Mouse (Mus musculus) thymus, adult 2 months (tissue): ENCODE measurements around the gene Ccdc97. TPM values are rescaled to one million over a fixed set of nuclear protein-coding genes. Genes with fewer than 3 reads are reported as not detected.
A peak's percentile ranks its signal among the peaks of the same experiment; 100 is the strongest.

Experiments
- DNase-seq: peaks from one replicate; pipeline ENCODE4 v3.0.0; 2021
- H3K27ac ChIP-seq: fragments of 200-500 bp; 2 replicates; pipeline ENCODE4 v1.5.1; 2012; ENCODE audit warnings: low read length, control low read depth; ENCODE audit not compliant: control insufficient read depth, insufficient read depth
- H3K27me3 ChIP-seq: fragments of 200-500 bp; 2 replicates; pipeline ENCODE4 v1.6.1; 2012; ENCODE audit warnings: mild to moderate bottlenecking, low read length, moderate library complexity, mixed read lengths; ENCODE audit not compliant: control insufficient read depth, insufficient read depth
- H3K36me3 ChIP-seq: fragments of 200-500 bp; 2 replicates; pipeline ENCODE4 v1.6.1; 2012; ENCODE audit warnings: mild to moderate bottlenecking, low read length, moderate library complexity; ENCODE audit not compliant: control insufficient read depth, insufficient read depth
- H3K4me1 ChIP-seq: fragments of 200-500 bp; replicated peaks from 2 replicates; pipeline ENCODE4 v1.6.1; 2012; ENCODE audit warnings: low read length; ENCODE audit not compliant: control insufficient read depth, insufficient read depth
- H3K4me3 ChIP-seq: fragments of 200-500 bp; 2 replicates; pipeline ENCODE4 v1.5.1; 2012; ENCODE audit warnings: mild to moderate bottlenecking, low read length, control low read depth, moderate library complexity; ENCODE audit not compliant: control insufficient read depth, insufficient read depth
- CTCF ChIP-seq: fragments of 200-500 bp; IDR thresholded peaks from 2 replicates; pipeline ENCODE4 v1.5.1; 2012; ENCODE audit warnings: mild to moderate bottlenecking, control low read depth, low read length, moderate library complexity, borderline replicate concordance; ENCODE audit not compliant: control insufficient read depth, poor library complexity, insufficient read depth; ENCODE audit errors: extremely low read depth
- POLR2A ChIP-seq: fragments of 200-500 bp; IDR thresholded peaks from 2 replicates; pipeline ENCODE4 v1.6.1; 2012; ENCODE audit warnings: mild to moderate bottlenecking, low read length, control low read depth, moderate library complexity; ENCODE audit not compliant: control insufficient read depth, poor library complexity, insufficient read depth; ENCODE audit errors: extremely low read depth
- WGBS: fragments of 180-500 bp; shearing (Covaris S2); methylation state at CpG from one replicate; pipeline ENCODE4 v1.1.7; 2018; 5-methylcytosine and 5-hydroxymethylcytosine counted together
- polyA plus RNA-seq: library from polyadenylated mRNA; depleted of rRNA; stranded (reverse); fragments of >200 nt; gene quantifications from 2 replicates; pipeline ENCODE4 v1.2.3, GENCODE M21; 2012

The Ccdc97 gene
- polyA plus RNA-seq, 1 experiment: 184 TPM

GRCm38 (mm10) chr7:25755468-25755833 is 36.6 kb upstream of the Ccdc97 start:
- peak; percentile 72 for DNase-seq
- Histone ChIP-seq H3K36me3 (peaks cover 5% of the 10 kb centered on the region), H3K4me3 (peak overlapping the region; percentile 42), H3K27ac (peak overlapping the region; percentile 74), H3K4me1 (peaks cover 10% of the 10 kb centered on the region; the same call in 1 of the 2 replicates), H3K27me3 (no peaks in the 10 kb centered on the region)
- WGBS: under 1% methylated on average over 15 of the region's 15 CpGs
- TF ChIP-seq POLR2A (no peak), CTCF (no peak)

- H3K36me3 ChIP-seq: peaks cover 8% of the 10 kb centered on the region
- TF ChIP-seq CTCF (peak; percentile 28; the same call in 1 of the 2 replicates), POLR2A (0 out of 2 replicates have a peak, but pooled peaks have one; percentile 44)
- peak; percentile 99 for DNase-seq
- H3K4me1 ChIP-seq: peaks cover 10% of the 10 kb centered on the region; the same call in 1 of the 2 replicates
- H3K4me3 ChIP-seq: peak within 1 kb of the TSS; percentile 82
- whole genome bisulfite sequencing: under 1% methylated on average over 55 of the region's 55 CpGs
- H3K27ac ChIP-seq: peak within 1 kb of the TSS; percentile 85
- H3K27me3 ChIP-seq: no peaks in the 10 kb centered on the region
These were observed 36.0 kb upstream of the Ccdc97 start, which contains the start of gene Hnrnpul1 for GRCm38 (mm10) chr7:25754738-25755467. Gene Hnrnpul1, minus strand, starts transcription at chr7:25754757.

- H3K27me3 ChIP-seq: no peaks in the 10 kb centered on the region
- peaks cover 13% of the 10 kb centered on the region for H3K36me3 ChIP-seq
- DNase-seq: no peak
- under 1% methylated on average over 30 of the region's 30 CpGs for WGBS
- H3K27ac ChIP-seq: peak overlapping the region; percentile 72
- H3K4me3 ChIP-seq: peak overlapping the region; percentile 82
- TF ChIP-seq CTCF: peak; percentile 54; the same call in 1 of the 2 replicates
- TF ChIP-seq POLR2A: no peak; the same call in 1 of the 2 replicates
- H3K4me1 ChIP-seq: peaks cover 10% of the 10 kb centered on the region; the same call in 1 of the 2 replicates
These were observed 35.5 kb upstream of the Ccdc97 start for GRCm38 (mm10) chr7:25754439-25754737.

- Histone ChIP-seq H3K4me3 (peak overlapping the region; percentile 82), H3K4me1 (peaks cover 10% of the 10 kb centered on the region; the same call in 1 of the 2 replicates), H3K27me3 (no peaks in the 10 kb centered on the region), H3K36me3 (peaks cover 19% of the 10 kb centered on the region), H3K27ac (peak overlapping the region; percentile 72)
- under 1% methylated on average over 46 of the region's 46 CpGs for WGBS
- DNase-seq: peak; percentile 33
- TF ChIP-seq POLR2A (no peak), CTCF (no peak)
These were observed 35.0 kb upstream of the Ccdc97 start for GRCm38 (mm10) chr7:25753643-25754438.

GRCm38 (mm10) chr7:25753076-25753475 is 34.2 kb upstream of the Ccdc97 start:
- Histone ChIP-seq H3K27ac (no peak overlapping the region), H3K27me3 (no peaks in the 10 kb centered on the region), H3K36me3 (peaks cover 26% of the 10 kb centered on the region), H3K4me1 (peaks cover 10% of the 10 kb centered on the region; the same call in 1 of the 2 replicates), H3K4me3 (no peak overlapping the region)
- TF ChIP-seq CTCF (no peak), POLR2A (no peak)
- DNase-seq: no peak

- DNase-seq: no peak
- Histone ChIP-seq H3K4me1 (no peaks in the 10 kb centered on the region), H3K27me3 (no peaks in the 10 kb centered on the region), H3K27ac (no peak overlapping the region), H3K36me3 (peaks cover 85% of the 10 kb centered on the region), H3K4me3 (no peak overlapping the region)
- 90% methylated on average over 3 of the region's 3 CpGs for WGBS
- no peak for TF ChIP-seq CTCF
- no peak for TF ChIP-seq POLR2A
These were observed 28.0 kb upstream of the Ccdc97 start for GRCm38 (mm10) chr7:25746844-25747243.
